Mouse (Mus musculus) erythroblast, embryonic 14.5 days (primary cell): ENCODE measurements around the gene Prlh.

Experiments used
- GATA1 ChIP-seq: IDR thresholded peaks from 2 replicates; pipeline ENCODE4 v1.6.1; 2012; ENCODE audit warnings: low read length, inconsistent platforms, mixed read lengths
- TAL1 ChIP-seq: IDR thresholded peaks from 3 replicates; pipeline ENCODE4 v1.6.1; 2012; ENCODE audit warnings: low read length, inconsistent platforms, mixed read lengths

DNA sequence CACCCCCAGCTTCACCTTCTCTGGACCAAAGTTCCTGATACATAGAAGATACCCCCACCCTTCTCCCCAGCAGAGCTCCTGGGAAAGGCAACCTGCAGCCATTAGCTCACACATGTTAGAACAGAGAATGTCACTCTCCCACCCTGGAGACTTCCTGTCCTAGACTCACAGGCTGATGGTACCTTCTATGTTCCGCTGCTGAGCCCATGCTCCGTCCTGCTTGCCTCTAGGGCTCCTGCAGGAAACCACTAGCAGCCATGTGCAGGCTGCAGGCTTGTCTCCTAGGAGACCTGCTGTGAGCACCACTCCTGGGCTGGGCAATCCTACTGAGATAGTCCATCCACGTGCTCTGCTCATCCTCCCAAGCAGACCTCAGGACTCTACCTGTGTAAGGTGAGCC lies 49.7 kb downstream of the Prlh start:
- no peak for TF ChIP-seq GATA1
- no peak for TF ChIP-seq TAL1
